Mouse (Mus musculus) T-helper 2 cell (primary cell): Measurements from ENCODE around the gene Sergef.

Source experiments
- in situ Hi-C: fragments of 300-600 bp; cut with MboI, MseI; formaldehyde crosslinking; loops from one replicate; pipeline ENCODE4 v1.15.1; 2025; ENCODE audit warnings: high pct_unique_total_duplicates

Gene Sergef

DNA sequence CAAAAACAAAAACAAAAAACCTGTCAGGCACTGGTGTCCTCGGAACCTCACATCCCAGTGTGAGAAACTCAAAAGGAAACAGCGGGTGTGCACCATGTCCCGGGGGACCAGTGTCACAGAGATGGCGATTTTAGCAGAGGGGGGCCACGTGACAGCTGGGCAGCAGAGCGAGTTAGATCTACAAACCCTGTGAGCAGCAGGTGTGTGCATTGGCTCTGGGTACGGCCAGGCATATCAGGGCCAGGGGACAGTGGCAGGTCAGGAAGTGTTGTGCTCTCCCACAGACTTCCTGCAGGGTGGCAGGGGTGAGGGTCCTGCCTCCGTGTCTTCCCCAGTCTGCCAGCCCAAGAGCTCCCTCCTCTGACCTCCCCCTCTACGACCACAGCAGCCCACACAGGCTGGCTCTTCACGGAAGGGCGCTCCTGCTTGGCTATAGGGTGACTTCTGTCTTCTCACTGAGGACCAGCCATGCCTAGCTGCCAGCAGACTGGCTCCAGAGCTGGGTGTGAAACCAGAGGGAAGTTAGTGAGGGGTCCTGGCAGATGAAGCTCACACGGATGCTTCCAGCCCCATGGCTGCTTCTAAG, 230.3 kb downstream of the Sergef start:
- in situ Hi-C loops, result no loop called here

- in situ Hi-C loops, result no loop called here
Observed at GRCm38 (mm10) chr7:46408606-46409005, 231.0 kb downstream of the Sergef start.

DNA sequence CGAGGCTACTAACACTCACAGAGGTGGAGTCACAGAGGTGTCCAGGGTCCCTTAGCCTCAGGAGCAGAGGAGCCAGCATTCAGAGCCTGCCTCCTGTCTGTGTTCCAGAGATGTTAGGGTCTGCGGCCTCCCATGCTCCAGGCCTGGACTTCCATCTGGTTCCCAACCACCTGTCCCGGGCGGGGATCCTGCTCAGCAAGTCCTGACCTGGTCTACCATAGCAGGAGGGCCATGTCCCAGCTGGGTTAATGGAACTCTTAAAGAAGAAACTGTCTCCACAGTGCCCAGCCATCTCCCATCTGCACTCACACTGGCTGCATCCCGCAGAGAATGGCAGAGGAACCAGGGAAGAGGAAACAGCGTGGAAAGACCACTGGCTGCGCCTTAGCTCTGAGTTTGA, 234.9 kb downstream of the Sergef start:
- in situ Hi-C loops, result no loop called here

DNA sequence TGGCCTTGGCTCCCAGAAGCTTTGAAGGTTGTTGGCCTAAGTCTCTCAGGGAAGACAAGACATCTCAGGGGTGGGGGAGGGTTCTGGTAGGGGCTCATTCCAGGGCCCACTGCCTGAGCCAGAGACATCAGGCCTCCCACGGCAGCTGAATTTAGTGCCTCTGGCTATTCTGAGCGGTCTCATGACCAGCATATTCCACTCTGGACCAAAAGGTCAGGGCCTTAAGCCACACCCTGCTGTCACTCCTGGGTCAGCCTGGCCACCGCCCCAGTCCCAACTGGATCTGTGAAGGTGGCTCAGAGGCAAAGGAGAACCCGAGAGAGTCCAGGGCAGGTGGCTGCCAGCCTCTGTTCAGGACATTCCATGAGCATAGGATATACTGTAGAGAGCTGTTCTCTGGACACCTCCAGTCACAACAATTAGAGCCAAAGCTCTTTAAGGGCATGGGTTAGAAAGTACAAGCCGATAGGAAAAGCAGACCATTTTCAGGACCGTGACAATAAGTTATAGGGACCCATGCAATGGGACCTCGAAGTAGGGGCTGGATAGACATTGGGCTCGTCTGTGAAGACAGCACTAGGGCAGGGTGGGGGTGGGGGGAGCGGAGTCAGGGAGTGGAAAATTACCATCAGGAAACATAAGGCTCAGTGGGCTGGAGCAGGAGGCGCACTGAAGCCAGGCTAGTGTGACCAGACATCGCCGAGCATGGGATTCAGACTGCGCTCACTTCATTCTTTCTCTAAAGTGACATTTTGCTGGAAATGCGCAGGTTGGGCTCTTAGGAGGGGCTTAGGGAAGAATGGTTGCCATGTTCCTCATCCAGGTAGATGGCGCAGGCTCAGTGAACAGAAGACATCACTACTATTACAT, 235.8 kb downstream of the Sergef start:
- in situ Hi-C loops, result no loop called here

DNA sequence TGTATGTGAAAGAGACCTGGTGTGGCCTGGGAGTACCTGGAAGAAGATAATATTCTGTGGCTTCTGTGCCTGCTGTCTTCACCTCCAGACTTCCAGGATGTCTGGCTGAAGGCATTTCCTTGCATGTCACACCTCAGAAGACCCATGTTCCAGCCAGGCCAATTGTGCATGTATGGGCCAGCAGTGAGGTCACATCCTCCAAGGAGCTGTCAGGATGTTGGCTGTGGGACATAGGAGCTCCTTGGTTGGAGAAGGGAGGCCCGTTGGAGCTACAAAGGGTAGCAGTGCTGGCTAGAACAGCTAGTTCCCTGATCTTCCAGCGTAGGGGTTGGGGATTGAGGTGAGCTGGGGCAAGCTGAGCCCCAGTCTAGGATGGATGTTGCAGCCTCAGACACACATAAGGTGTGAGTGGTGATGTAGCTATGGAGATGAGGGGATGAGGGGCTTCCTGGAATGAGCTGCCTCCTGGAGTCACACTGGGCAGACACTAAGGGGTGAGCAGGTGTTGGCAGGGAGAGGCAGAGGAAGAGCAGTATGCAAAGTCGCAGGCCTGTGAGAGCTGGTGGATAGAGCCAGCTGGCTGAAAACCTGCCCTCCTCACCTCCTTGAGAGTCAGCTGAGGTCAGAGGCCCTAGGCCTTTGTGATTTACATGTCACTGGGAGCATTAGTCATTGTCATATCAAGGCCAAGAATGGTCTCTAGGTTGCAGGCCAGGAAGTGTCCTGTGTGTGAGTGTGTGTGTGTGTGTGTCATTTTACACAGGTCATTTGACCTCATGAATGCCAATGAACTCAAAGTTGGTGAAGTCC, 238.0 kb downstream of the Sergef start:
- in situ Hi-C loops, result no loop called here

- in situ Hi-C loops, result no loop called here
Observed at GRCm38 (mm10) chr7:46400346-46400745, 239.3 kb downstream of the Sergef start.

- in situ Hi-C loops, result no loop called here
Observed at GRCm38 (mm10) chr7:46399676-46400075, 239.9 kb downstream of the Sergef start.

GRCm38 (mm10) chr7:46398612-46399011, 241.0 kb downstream of the Sergef start:
- in situ Hi-C loops, result no loop called here

DNA sequence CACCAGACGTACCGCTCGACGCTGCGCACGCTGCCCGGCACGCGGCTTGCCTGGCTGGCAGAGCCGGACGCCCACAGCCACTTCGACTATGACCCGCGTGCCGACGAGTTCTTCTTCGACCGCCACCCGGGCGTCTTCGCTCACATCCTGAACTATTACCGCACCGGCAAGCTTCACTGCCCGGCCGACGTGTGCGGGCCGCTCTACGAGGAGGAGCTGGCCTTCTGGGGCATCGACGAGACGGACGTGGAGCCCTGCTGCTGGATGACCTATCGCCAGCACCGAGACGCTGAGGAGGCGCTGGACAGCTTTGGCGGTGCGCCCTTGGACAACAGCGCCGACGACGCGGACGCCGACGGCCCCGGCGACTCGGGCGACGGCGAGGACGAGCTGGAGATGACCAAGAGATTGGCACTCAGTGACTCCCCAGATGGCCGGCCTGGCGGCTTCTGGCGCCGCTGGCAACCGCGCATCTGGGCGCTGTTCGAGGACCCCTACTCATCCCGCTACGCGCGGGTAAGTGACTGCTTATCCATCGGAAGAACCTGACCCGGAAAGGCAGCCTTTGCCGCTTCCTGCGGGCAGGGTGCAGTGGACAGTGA, 241.8 kb downstream of the Sergef start:
- in situ Hi-C loops, result no loop called here

DNA sequence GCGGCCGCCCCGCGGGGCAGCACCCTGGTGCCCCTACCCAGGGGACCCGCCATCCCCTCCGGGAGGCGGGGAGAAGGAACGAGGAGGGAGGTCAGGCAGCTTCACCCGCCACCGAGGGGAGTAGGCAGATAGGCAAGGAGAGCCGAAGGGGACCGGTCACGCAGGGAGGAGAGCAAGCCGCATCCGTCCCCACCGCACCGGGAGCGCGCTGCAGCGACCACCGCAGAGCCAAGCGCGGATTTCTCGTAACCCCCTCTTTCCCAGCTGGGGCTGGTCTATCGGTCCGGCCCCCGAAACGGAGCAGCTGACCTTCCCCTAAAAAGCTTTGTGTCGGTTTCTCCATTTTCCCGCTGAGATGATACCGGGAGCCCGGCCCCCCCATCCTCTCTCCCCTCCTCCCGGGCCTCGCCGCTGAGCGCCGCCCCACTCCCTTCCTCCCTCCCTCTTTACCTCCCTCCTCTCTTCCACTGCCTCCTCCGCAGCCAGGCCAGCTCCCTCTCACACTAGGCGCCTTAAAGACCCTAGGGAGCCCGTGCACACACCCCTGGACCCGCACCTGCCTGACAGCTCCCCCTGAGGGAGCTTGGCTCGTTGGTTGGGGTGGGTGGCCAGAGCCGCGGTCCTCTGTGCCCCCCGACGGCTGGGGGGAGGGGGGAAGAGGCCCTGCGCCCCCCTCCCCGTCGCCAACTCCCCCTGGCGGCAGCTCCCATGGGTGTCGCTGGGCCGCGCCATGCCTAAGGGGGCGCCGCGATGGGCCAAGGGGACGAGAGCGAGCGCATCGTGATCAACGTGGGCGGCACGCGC, 242.5 kb downstream of the Sergef start:
- in situ Hi-C loops, result no loop called here

DNA sequence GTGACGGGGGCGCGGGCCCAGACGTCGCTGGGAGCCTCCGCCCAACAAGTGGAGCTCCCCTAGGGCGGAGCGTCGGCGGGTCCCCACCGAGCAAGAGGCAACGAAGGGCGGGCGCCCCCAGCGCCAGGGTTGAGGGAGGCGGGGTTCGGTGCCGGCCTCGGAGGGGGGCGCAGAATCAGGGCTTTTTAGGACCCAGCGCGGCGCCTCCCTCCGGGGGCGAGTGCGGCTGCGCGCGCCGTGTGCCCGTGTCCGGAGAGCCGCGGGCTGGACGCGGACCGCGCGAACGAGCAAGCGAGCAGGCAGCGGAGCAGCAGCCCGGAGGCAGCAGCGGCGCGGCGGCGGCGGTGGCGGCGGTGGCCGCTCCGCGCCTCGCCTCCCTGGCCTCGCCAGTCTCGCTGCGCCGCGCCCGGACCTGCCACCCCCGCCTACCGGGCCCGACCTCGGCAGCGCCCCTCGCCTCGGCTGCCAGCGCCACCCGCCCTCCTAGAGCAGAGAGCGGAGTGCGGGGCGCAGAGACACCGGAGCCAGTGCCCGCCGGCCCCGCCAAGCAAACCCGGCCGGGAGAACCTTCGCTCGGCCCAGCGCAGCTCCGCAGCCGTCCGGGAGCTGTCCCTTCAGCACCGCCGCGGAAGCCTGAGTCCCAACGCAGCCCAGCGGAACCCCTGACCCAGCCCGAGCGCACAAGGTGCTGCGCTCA, 243.2 kb downstream of the Sergef start, which contains the start of gene Kcnc1:
TSS of gene Kcnc1 (plus strand) at position 267 of the 697 bp plus-strand sequence.
- in situ Hi-C loops, result no loop called here

DNA sequence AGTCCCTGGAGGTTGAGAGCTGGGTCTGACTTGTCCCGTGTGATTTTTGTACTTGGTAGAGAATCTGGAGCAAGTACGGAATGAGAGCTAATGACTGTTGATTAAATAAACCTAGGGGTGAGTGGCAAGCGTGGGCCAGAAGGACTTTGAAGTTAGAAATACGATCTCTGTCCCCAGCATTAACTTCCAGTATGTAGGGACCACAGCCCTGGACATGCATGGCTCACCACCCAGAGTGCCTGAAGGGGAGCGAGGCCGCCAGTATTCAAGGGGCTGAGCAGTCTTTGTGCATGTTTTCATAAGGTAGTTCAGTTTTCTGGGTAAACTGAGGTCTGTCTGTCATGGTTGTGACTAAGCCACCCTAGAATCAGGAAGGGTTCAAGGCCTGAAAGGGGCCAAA, 244.0 kb downstream of the Sergef start:
- in situ Hi-C loops, result no loop called here

GRCm38 (mm10) chr7:46394933-46395332, 244.7 kb downstream of the Sergef start:
- in situ Hi-C loops, result loop anchor here (5.0 kb wide), 1 partner anchor 212 kb away; no protein-coding TSS in a partner anchor

DNA sequence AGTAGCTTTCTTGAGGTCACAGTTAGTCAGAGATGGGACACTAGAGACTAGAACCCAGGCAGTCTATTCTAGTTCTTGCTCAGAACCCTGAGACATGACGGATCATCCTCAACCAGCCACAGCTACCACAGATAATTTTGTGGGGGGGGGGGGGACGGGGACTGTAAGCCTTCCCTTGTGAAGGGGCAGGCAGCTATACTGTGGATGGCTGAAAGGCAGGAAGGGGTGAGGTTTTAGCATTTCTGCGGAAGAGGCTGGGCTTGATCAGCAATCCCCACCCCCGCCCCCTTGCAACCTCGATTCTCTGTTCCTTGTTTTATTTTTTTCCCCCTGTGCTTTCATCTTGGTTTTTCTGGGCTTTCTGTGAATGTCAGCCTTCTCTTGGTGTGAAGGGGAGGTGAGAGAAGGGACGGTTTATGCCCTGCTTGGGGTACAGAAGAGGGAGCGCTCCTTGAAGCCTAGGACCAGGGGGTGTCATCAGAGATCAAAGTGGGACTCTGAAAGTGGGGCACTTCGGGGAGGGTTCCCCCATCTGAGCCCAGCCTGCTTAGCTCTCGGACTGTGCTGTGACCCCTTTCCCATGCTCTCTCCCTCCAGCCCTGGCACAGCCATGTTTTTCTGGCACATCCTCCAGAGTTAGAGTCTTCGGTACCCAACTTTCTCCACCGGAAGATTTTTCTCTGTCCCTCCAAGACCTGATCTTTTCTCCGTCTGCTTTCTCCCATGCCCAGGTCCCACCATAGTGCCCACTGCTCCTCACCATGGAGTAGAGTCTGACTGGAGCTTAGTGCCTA, 245.7 kb downstream of the Sergef start:
- in situ Hi-C loops, result loop anchor here (5.0 kb wide), 1 partner anchor 213 kb away; no protein-coding TSS in a partner anchor
